Mouse (Mus musculus) B cell, adult 2 months (primary cell): ENCODE results near the gene Ppp2r5e.

ENCODE experiments used
- DNase-seq, 2 experiments: peaks; one replicate each; pipeline ENCODE4 v3.0.0; 2022

Gene Ppp2r5e

DNA sequence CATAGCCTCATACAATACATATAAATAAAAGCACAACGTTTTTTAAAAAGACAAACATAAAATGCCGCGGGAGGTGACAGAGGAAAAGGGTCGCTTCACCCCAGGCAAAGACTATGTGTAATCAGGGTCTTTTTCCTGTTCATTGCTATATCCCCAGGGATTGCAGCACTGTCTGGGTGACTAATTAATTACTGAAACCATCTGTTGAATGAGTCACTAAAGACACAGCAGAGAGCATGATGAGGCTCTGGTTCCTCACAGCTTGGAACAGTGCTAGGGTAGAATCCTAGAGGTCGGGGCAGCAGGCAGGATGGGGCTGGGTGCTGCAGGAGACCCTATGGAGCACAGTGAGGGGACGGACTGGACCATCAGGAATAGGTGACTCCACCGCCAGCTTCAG lies 170.2 kb downstream of the Ppp2r5e start:
- no peak for DNase-seq

GRCm38 (mm10) chr12:75424817-75425216 lies 171.2 kb downstream of the Ppp2r5e start:
- DNase-seq: no peak

DNA sequence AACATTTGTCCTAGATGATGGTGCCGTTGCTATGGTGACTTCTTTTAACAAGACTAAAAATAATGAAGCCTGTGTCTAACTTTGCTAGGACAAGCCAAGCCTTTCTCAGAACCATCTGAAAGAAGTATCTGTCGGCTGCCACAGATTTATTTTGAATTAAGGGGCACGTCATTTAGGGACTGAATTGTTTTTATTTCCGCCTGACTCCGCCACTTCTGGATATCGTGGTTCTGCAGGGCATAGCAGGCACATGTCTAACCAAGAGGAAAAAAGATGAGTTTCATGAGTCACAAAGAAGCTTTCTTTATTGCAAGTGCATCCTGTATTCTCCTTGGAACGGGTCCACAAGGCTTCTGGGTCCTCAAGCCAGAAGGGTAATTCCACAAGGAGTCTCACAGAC lies 171.7 kb downstream of the Ppp2r5e start:
- no peak for DNase-seq

DNA sequence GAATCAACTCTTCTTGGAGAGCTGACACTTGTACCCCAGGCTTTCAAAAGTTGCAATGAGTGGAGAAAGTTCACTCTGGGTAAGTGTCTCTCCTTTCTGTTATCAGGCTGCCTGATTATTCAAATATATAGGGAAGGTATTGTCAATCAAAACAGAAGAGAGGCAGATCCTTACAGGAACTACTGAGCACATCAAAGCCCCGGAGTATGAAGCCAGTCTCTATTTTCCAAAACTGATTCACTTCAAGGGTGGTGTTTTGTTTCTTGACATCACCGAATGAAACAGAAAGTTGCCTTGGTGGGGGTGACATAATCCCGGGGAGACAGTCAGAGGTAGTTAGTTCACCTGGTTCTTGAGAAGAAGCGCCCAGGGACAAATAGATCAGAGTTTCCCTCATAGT lies 179.4 kb downstream of the Ppp2r5e start, which contains the start of gene Gphb5:
TSS of gene Gphb5 (minus strand) at position 101 of the 400 bp plus-strand sequence.
- no peak for DNase-seq

DNA sequence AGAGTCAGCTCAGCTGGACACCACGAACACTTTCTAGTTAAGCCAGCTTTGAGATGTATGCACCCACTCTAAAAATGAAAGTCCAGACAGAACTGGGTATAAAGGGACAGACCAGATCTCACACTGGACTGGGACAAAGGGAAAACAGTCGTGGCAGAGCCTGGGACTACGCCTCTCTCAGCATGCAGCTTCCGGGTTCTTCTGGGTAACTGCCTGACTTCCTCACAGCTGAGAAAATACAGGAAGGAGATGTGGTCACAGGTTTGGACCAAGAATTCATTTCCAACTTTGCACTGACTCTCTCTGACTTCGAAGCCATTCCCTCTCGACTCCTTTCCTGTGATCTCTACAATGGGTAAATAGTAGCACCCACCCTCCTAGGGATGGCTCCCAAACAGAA lies 181.1 kb downstream of the Ppp2r5e start:
- DNase-seq: no peak

DNA sequence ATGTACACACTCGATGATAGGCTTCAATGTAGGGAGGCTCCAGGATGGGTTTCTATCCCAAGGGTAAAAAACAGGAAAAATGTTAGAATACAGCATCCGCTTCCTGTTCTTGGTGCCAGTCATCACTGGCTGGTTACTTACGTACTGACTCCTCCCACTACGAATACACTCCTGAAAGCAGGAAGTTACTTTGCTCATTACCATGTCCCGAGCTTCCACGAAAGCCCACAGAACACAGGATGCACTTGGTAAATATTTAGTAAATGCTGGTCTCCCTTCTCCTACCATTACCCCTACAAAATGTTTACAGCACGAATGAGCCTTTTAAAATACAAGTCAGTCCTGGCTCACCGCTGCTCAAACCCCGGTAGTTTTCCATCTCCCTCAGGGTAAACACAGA lies 183.1 kb downstream of the Ppp2r5e start:
- peak in 1 of 2 experiments; percentile 1 for DNase-seq
